Mouse (Mus musculus) E14TG2a.4 (cell line): ENCODE results near the gene Zfp110.

ENCODE experiments used
- CTCF ChIP-seq: conservative IDR thresholded peaks from 2 replicates; pipeline ENCODE4 v1.5.1; 2014; ENCODE audit warnings: low read length
- POU5F1 ChIP-seq: IDR thresholded peaks from 2 replicates; pipeline ENCODE4 v1.6.1; 2014; ENCODE audit warnings: low read length, borderline replicate concordance

DNA sequence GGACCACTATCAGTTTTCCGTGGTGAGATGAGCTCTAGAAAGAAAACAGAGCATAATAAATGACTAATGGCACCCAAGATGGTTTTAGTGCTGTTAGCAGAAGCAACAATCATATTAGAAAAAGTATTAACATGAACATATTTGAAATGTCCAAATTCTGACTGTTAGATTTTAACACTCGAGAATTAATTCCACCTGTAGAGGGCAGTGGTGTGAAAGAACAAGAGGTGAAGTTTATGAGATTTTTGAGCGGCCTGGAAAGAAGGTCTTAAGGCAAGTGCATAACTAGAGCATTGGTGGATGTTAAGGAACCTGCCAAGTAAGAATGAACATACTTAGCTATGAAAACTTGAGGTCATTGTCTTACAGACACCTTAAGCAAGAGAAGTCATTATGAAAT, 39.7 kb downstream of the Zfp110 start:
- TF ChIP-seq POU5F1 (no peak), CTCF (peak; percentile 53)
